Mouse (Mus musculus) Patski (cell line): ENCODE measurements at regions not wholly inside any gene's neighbourhood (a gene's known extent, or its start where the extent isn't known, plus 50 kb on each side); places are given as distances from the start of the nearest gene placed in this dataset.
A peak's percentile ranks its signal among the peaks of the same experiment; 100 is the strongest.

Experiments
- ATAC-seq: fragments of 100-300 bp; one replicate; pipeline ENCODE4 v1.8.0; 2021
- CTCF ChIA-PET: fragments of 350-600 bp; sonication (Branson Sonifier 250); formaldehyde crosslinking; loops from one replicate; lab custom pipeline; 2022; ENCODE audit warnings: inconsistent platforms; lab: Charles Lee
- POLR2A ChIA-PET: fragments of 350-600 bp; sonication (Branson Sonifier 250); formaldehyde crosslinking; loops from one replicate; lab custom pipeline; 2022; ENCODE audit warnings: antibody characterized with exemption, inconsistent platforms; lab: Charles Lee
- DNase-seq: peaks from one replicate; pipeline ENCODE4 v3.0.0-alpha.2; 2011; ENCODE audit warnings: low read depth, low spot score
- H3K27me3 ChIP-seq: fragments of 371-371 bp; one replicate; pipeline ENCODE4 v1.5.1; 2021
- CTCF ChIP-seq: fragments of 100-300 bp; IDR thresholded peaks from one replicate; pipeline ENCODE4 v1.5.1; 2021
- in situ Hi-C: fragments of 300-500 bp; cut with MboI; formaldehyde crosslinking; loops from 3 replicates; pipeline ENCODE4 v1.11.1; 2018; ENCODE audit warnings: low pct_unique_long_range_greater_than_20kb, mixed read lengths

DNA sequence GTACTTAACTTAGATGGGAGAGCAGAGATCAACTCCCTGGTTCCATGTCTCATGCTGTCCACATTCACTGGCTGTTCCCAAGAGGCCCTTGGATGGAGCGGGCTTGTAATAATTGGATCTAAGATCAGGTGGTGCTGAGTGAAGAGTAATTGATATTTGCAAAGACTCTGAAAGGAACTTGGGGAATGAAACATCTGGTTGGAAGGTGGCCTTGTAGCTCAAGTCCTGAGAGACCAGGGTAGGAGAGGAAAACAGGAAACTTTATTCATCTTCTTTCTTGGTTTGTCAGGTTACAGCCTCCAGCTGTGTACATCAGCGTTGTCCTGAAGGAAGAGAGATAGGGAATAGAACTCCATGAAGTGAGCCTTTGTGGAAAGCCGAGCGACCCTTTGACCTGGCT is 175.8 kb downstream of the Spata18 start:
- H3K27me3 ChIP-seq = peaks cover 28% of the 10 kb centered on the region
- POLR2A ChIA-PET = no interaction called here
- TF ChIP-seq CTCF = no peak
- in situ Hi-C loops = no loop called here
- DNase-seq (no peak), ATAC-seq (no peak)
- CTCF ChIA-PET = no interaction called here

DNA sequence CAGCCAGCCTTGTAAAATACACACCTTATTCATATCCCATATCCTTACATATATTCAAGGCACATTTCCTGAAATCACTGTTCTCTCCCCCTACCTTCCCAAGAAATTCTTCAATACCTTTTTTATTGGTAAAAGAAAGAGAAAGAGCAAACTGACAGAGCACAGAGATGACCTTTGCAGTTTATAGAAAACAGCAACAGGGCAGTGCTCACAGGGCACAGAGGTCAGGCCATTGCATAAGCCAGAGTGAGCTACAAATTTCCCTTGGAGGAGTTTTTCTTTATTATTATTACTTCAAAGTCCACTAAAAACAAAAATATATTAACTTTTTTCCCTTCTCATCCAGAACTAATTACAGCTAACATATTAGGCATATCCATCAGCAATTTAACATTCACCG is 182.5 kb downstream of the Spata18 start:
- ChIA-PET POLR2A (no interaction called here), CTCF (interaction anchor here (0.7 kb wide), 1 partner anchor 28 kb away, joined by 3 read pairs; no protein-coding TSS in a partner anchor)
- no peak for TF ChIP-seq CTCF
- H3K27me3 ChIP-seq = peaks cover 43% of the 10 kb centered on the region
- in situ Hi-C loops = no loop called here
- no peak for DNase-seq
- no peak for ATAC-seq

DNA sequence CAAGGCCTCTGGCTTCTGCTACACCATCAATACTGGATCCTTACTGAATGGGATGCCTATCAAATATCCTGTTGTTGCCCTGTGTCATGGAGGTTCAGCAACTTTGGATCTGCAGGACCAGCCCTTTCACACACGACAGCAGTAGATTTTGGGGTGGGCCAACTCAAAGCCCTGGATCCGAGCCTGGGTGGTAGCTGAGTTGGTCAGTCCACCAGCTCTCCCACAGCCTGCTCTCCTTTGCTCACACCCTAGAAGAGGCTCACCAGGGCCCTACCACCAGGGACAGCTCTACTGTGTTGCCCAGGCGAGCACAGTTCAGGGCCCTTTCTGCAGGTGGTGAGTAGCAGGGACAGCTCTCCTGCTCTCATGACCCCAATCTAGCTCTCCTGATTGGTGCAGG is 192.6 kb downstream of the Spata18 start:
- H3K27me3 ChIP-seq = peaks cover 26% of the 10 kb centered on the region
- in situ Hi-C loops = no loop called here
- no peak for ATAC-seq
- DNase-seq = no peak
- POLR2A ChIA-PET = no interaction called here
- no peak for TF ChIP-seq CTCF
- CTCF ChIA-PET = no interaction called here

DNA sequence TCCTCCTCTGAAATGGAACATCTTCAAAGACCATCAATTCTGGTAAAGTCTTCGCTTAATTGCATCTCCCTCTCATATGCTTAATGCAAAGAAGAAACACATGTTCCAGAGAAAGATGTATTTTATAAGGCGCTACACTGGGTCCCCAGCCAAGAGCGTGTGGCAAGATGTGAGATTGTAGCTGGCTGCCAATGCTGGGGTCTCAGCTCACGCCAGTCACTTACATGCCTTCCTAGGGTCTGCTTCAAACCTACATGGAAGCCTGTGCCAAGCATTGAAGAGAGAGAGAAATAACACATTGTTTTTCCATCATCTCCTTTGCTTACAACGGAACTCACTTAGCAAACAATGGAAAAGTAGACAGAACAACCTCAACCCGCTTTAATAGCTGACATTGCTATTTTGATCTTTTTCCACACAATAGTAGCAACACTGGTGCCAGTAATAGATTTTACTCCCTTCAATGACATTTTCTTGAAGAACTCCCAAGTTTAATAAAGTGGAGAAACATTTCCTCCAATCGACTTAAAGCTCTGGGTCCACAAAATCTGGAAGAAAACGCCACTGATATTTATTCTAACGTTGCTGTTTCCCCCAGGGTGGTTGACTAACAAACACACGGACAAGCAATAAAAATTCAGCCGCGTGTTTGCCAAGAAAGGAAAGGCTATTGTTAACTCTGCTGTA is 195.1 kb downstream of the Spata18 start:
- no peak for TF ChIP-seq CTCF
- DNase-seq = no peak
- in situ Hi-C loops = no loop called here
- ATAC-seq = no peak
- H3K27me3 ChIP-seq = peaks cover 26% of the 10 kb centered on the region
- POLR2A ChIA-PET = interaction anchor here (0.6 kb wide), 1 partner anchor 602 kb away, joined by 3 read pairs; no protein-coding TSS in a partner anchor
- CTCF ChIA-PET = interaction anchor here (0.7 kb wide), 1 partner anchor 92 kb away, joined by 3 read pairs; no protein-coding TSS in a partner anchor

DNA sequence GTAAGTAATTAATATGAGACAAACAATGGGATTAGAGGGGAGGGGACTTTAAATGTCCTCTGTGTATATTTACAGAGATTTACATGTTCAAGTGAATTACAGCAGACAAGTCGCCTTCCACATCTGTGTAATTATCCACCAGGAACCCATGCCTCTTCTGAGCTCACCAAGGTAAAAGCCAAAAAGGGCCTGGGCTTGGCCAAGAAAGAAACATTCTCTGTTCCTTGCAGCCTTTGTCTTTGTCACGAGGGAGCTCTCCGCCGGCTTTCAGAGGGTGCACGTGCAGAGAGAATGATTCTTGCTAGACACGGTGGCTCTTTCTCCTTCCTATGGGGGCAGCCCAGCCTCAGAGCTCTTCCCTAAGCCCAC is 195.6 kb downstream of the Spata18 start:
- POLR2A ChIA-PET = interaction anchor here (0.6 kb wide), 1 partner anchor 602 kb away, joined by 3 read pairs; no protein-coding TSS in a partner anchor
- CTCF ChIA-PET = interaction anchor here (0.7 to 1.6 kb wide), 2 partner anchors 35 to 92 kb away, joined by 3 read pairs; no protein-coding TSS in a partner anchor
- H3K27me3 ChIP-seq = peaks cover 26% of the 10 kb centered on the region
- DNase-seq (no peak), ATAC-seq (no peak)
- in situ Hi-C loops = no loop called here
- TF ChIP-seq CTCF = no peak

DNA sequence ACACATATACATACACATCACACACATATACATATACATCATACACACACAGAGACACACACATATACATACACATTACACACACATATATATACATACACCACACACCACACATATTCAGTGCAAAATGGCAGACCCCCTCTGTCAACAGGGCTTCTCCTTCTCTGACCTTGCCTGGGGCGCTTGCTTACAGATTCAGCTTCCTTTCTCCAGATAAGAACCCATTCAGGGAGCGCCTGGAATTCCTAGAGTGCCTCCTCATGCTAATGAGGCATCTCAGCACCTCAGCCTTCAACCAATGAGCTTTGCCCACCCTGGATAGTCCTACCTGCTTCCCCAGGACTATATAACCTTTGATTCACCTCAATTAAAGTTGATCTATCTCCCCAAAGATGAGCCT is 200.3 kb downstream of the Spata18 start:
- in situ Hi-C loops = loop anchor here (5.0 to 10.0 kb wide), 4 partner anchors 167 to 1313 kb away; no protein-coding TSS in a partner anchor
- ChIA-PET POLR2A (no interaction called here), CTCF (no interaction called here)
- no peak for DNase-seq
- no peak for ATAC-seq
- TF ChIP-seq CTCF = no peak
- H3K27me3 ChIP-seq = peaks cover 11% of the 10 kb centered on the region

DNA sequence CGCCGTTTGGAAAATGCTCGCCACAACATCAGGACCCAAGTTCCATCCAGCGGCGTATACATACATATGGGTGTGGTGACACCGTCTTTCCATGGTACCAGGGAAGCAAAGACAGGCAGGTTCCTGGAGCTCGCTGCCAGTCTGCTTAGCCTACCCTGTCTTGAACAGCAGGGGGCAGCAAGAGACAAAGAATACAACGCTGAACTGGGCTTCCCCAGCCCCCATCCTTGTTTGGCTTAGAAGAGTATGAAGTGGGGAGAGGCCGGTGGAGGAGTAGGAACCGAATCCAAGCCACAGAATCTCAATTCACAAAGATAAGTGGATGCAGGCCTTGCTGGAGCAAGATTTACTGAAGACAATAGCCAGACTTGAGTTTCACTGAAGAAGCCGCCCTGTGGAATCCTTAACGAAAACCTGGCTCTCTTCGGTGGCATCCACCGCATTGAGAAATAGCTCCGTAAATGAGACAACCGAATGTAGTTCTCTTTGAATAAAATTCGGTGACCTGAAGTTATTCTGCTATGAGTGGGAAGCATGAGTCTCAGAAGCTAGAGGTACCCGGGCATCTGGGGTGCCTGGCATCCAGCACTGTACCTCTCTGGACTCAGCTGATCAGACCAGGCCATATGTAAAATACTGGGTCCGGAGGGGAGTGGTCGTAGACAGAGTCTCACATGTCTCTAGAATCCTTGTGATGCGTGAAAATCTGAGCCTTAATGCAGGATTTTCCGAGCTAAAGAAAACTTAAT is 203.0 kb downstream of the Spata18 start:
- no peak for ATAC-seq
- POLR2A ChIA-PET = interaction anchor here (0.7 kb wide), 1 partner anchor 204 kb away, joined by 3 read pairs; no protein-coding TSS in a partner anchor
- in situ Hi-C loops = loop anchor here (5.0 to 10.0 kb wide), 4 partner anchors 169 to 1311 kb away; no protein-coding TSS in a partner anchor

DNA sequence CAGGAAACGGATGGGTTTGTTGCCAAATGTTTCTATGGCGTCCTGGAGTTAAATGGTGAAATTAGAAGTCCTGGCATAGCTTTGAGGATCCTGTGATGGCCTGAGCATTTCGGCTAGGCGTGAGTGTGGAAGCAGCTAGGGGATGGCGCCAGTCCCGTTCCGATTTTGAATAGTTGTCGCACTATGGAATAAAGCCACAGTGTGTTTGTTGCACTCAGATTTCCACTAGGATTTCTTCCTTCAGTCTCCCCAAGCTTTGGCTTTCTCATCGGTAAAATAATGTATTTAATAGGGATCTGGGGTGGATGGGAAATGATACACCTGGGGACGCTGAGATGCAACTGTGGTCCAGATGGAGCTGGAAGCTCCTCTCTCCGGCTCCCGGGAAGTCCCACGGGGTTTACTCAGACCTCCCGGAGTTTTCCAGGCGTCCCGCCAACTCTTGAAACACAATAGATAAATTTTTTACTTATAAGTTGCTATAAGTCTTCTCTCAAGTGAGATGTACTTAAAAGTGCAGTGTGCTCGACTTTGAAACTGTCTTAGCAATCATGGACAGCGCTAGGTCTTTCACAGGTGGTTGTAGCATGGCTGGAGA is 203.7 kb downstream of the Spata18 start:
- POLR2A ChIA-PET = interaction anchor here (0.6 to 0.7 kb wide), 2 partner anchors 203 to 837 kb away, joined by 3 to 4 read pairs; no protein-coding TSS in a partner anchor
- H3K27me3 ChIP-seq = no peaks in the 10 kb centered on the region
- in situ Hi-C loops = loop anchor here (5.0 to 10.0 kb wide), 4 partner anchors 170 to 1310 kb away; no protein-coding TSS in a partner anchor
- TF ChIP-seq CTCF = no peak
- ATAC-seq = no peak
- CTCF ChIA-PET = interaction anchor here (1.0 to 3.0 kb wide), 13 partner anchors 10 to 1302 kb away, joined by 3 to 40 read pairs (median 5); no protein-coding TSS in a partner anchor
- no peak for DNase-seq

More for the DNA sequence above, 203.0 kb downstream of the Spata18 start:
- DNase-seq = no peak
- CTCF ChIA-PET = interaction anchor here (1.0 to 3.0 kb wide), 12 partner anchors 10 to 1302 kb away, joined by 3 to 40 read pairs (median 6); no protein-coding TSS in a partner anchor
- peak; percentile 79 for TF ChIP-seq CTCF
- H3K27me3 ChIP-seq = no peaks in the 10 kb centered on the region

DNA sequence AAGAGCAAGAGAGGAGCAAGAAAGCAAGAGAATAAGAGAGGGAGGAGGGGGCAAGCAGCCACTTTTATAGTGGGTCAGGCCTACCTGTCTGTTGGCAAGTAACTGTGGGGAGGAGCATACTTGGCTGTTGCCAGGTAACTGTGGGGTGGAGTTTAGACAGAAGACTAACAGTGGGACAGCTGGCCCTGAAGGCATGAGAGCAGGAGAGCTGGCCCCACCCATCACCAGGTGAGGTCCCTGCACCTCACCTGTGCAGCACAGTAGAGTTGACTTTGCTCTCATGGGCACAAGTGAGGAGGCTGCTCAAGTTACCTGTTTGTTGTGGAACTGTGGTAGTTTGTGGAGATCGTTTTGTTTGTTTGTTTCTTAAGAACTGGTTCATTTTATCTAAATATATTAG is 208.1 kb downstream of the Spata18 start:
- peaks cover 8% of the 10 kb centered on the region for H3K27me3 ChIP-seq
- ChIA-PET POLR2A (no interaction called here), CTCF (no interaction called here)
- ATAC-seq (no peak), DNase-seq (no peak)
- in situ Hi-C loops = loop anchor here (10.0 kb wide), 3 partner anchors 175 to 1305 kb away; no protein-coding TSS in a partner anchor
- no peak for TF ChIP-seq CTCF
